Mouse (Mus musculus): ENCODE results near the gene Prpf38b. TPM values are rescaled to one million over a fixed set of nuclear protein-coding genes. Genes with fewer than 3 reads are reported as not detected.

The Prpf38b gene
- 118 and 167 TPM in 2 replicates for polyA plus RNA-seq (2012; rRNA removed)

DNA sequence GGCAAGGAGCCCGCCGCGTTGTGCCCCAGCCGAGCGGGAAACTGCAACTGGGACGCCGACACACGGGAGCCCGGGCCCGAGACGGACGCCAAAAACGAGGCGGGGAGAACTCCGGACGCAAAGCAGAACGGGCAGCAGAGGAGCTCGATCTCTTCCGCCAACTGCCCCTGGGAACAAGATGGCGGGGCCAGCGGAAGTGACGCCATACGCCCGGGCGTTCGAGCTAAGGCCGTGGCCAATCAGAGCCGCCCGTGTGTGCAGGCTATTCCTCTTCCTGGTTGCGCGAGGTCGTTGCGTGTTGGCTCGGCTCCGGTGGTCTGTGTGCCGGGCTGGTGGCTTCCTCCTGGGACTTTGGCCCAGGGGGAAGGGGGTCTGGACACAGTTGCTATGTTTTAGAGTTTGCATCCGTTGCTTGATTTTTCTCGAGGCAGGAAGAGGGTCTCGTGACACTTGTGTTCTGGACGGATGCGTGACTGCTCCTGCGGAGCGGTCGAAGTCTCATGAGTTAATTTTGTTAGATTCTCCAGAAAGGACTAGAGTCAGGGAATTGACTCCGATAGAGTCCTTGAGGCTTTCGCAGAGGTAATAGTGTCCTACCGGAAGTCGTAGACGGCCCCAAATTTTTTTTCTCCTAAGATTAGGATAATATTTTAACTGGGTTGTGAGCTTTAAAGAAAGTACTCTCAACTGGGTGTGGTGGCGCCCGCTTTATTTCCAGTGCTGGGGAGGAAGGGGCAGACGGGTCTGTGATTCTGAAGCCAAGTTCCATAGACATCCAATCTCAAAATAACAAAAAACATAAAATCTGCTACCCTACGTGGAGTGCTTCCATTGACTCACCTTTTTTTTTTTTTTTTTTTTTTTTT is at the start of gene Prpf38b:
Gene Prpf38b (minus strand): TSS at position 180 of the 866 bp plus-strand sequence.

DNA sequence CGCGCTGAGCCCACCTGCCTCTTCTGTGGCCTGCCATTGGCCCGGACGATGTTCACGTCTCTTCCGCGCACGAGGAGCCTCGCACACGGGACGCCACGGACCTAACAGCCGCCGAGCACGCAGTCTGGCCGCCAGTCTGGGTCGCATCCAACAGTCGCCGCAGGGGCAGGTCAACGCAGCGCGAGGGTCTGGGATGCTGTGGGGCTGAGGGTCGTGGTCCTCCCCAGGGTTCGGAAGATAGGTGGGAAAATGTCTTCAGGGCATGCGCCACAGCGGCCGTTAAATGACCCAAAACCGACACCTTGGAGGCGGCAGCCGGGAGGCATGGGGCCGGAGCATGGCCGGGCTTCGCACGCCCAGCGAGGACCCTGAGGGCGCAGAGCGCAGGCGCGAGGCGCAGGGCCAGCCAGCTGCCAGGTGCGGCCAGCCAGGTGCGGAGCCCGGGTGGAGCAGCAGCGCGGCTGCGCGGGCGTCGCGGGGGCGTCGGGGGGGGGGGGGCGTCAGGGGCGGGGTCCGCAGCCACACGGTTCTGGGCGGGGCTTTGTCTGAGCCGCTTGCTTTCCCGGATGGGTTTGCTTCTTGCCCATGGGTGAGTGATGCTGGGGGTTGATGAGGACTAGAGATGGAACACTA is 28.6 kb upstream of the Prpf38b start, which contains the start of gene Gm9857:
Gene Gm9857 (minus strand): TSS at position 445 of the 633 bp plus-strand sequence.

DNA sequence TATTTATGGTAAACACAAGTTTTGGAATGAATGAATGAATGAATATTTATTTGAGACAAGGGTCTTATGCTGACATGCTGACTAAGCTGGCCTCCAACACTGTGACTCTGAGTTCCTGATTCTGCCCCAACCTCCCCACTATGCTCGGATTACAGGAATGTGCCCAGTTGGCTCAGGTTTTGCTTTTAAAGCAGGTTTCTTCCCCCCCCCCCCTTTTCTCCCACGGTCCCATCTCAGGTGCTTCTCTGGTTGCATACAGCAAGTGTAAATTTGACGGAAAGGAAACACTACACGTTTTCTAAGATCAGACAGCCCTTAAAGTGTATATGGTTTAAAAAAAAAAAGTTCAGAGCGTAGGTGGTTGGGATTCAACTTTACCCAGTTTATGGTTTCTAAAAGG is 28.0 kb upstream of the Prpf38b start, which contains the start of gene Henmt1:
Gene Henmt1 (plus strand): TSS at position 301 of the 400 bp plus-strand sequence.

DNA sequence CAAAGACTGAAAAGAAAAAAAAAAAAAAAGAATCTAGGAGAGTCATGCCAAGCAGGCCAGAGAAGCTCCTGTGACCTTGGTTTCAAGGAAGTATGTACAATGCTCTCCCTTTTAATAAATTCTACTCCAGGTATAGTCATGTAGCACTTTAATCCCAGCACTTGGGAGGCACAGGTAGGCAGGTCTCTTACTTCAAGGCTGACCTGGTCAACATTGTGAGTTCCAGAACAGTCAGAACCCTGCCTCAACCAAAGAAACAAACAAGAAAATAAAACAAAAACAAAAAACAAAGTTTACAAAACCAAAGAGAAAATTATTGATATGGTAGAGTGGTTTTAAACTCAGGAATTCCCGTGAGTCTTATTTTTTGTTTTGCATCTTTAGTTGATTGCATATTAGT is 21.6 kb downstream of the Prpf38b start, which contains the start of gene Fndc7:
Gene Fndc7 (minus strand): TSS at position 101 of the 400 bp plus-strand sequence.

Other genes starting within 250 kb of the Prpf38b start
- gene Gpsm2, start 189.4 kb downstream of the Prpf38b start, polyA plus RNA-seq (2012; rRNA removed), result 42.9 and 56.1 TPM in 2 replicates
- 0.08 and 0.34 TPM in 2 replicates for gene Aknad1, start 172.1 kb downstream of the Prpf38b start, polyA plus RNA-seq (2012; rRNA removed)
- gene Stxbp3, start 71.2 kb downstream of the Prpf38b start, polyA plus RNA-seq (2012; rRNA removed), result 23.1 and 33.3 TPM in 2 replicates
- gene Fndc7, start 21.7 kb downstream of the Prpf38b start, polyA plus RNA-seq (2012; rRNA removed), result 0.11 TPM in 1 of 2 replicates, not detected in the other
- 0.25 and 0.37 TPM in 2 replicates for gene Henmt1, start 28.1 kb upstream of the Prpf38b start, polyA plus RNA-seq (2012; rRNA removed)
- 0.37 TPM in 1 of 2 replicates, not detected in the other for gene Gm9857, start 28.7 kb upstream of the Prpf38b start, polyA plus RNA-seq (2012; rRNA removed)
- 9.1 and 15.5 TPM in 2 replicates for gene Fam102b, start 115.9 kb upstream of the Prpf38b start, polyA plus RNA-seq (2012; rRNA removed)
- not detected in 2 replicates for gene Slc25a54, start 168.7 kb upstream of the Prpf38b start, polyA plus RNA-seq (2012; rRNA removed)
- 18.0 and 26.2 TPM in 2 replicates for gene Slc25a24, start 211.4 kb upstream of the Prpf38b start, polyA plus RNA-seq (2012; rRNA removed)